Mouse (Mus musculus): ENCODE data around the gene Sp3.
"Not testable (repeated sequence)": the region's sequence is repeated elsewhere in the genome, so short reads cannot be mapped to it uniquely, and the experiment has no call there.

Gene Sp3

GRCm38 (mm10) chr2:72980337-72981074 is at the start of gene Sp3:
TSS of gene Sp3 (minus strand) at chr2:72980446.
- peak; percentile 98 for DNase-seq

GRCm38 (mm10) chr2:73029846-73030245 is 49.6 kb upstream of the Sp3 start:
- DNase-seq: no peak

- no peak for DNase-seq
These were observed 47.8 kb upstream of the Sp3 start for GRCm38 (mm10) chr2:73028019-73028418.

- no peak for DNase-seq
These were observed 46.9 kb upstream of the Sp3 start for GRCm38 (mm10) chr2:73027126-73027525.

GRCm38 (mm10) chr2:73023803-73024202 is 43.6 kb upstream of the Sp3 start:
- DNase-seq: no peak

GRCm38 (mm10) chr2:73021046-73021445 is 40.8 kb upstream of the Sp3 start:
- no peak for DNase-seq

- DNase-seq: peak; percentile 76 to 83
These were observed 39.3 kb upstream of the Sp3 start for GRCm38 (mm10) chr2:73019371-73020146.

- DNase-seq: not testable (repeated sequence)
These were observed 33.8 kb upstream of the Sp3 start for GRCm38 (mm10) chr2:73014063-73014462.

- DNase-seq: peak; percentile 33 to 75
These were observed 32.4 kb upstream of the Sp3 start for GRCm38 (mm10) chr2:73012636-73013035.

- no peak for DNase-seq
These were observed 27.2 kb upstream of the Sp3 start for GRCm38 (mm10) chr2:73007472-73007871.

- DNase-seq: no peak
These were observed 25.6 kb upstream of the Sp3 start for GRCm38 (mm10) chr2:73005611-73006515.

GRCm38 (mm10) chr2:73003751-73004717 is 23.8 kb upstream of the Sp3 start:
- DNase-seq: peak; percentile 25 to 65

- no peak for DNase-seq
These were observed 22.8 kb upstream of the Sp3 start for GRCm38 (mm10) chr2:73003049-73003448.

GRCm38 (mm10) chr2:73002451-73002850 is 22.2 kb upstream of the Sp3 start:
- DNase-seq: no peak

GRCm38 (mm10) chr2:73001994-73002393 is 21.7 kb upstream of the Sp3 start:
- no peak for DNase-seq

- DNase-seq: no peak
These were observed 19.9 kb upstream of the Sp3 start for GRCm38 (mm10) chr2:73000194-73000593.

- DNase-seq: no peak
These were observed 17.3 kb upstream of the Sp3 start for GRCm38 (mm10) chr2:72997586-72997985.

GRCm38 (mm10) chr2:72996808-72997378 is 16.6 kb upstream of the Sp3 start:
- DNase-seq: peak; percentile 68 to 83

GRCm38 (mm10) chr2:72995346-72996097 is 15.3 kb upstream of the Sp3 start:
- DNase-seq: peak; percentile 83 to 91

- no peak for DNase-seq
These were observed 13.9 kb upstream of the Sp3 start for GRCm38 (mm10) chr2:72994165-72994564.

GRCm38 (mm10) chr2:72992497-72992896 is 12.3 kb upstream of the Sp3 start:
- no peak for DNase-seq
